Comparison of ENCODE assay signal across 7 mouse cellular contexts in the genomic region with DNA sequence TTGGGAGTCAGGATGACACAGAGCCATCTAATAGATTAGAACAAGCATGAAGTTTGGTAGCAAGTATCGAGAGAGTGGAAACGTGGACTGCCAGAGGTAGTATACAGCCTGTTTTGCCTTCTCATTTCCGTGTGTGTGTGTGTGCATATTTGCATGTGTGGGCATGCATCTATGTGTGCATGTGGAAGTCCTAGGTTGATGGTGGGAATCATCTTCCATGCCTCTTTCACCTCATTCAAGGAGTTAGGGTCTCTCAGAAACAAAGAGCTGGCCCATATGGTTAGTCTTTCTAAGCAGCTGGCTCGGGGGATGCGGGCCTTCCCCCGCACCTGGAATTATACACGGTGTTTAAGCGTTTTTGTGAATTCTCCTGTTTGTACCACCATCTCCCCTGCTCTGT. TPM values are rescaled to one million over a fixed set of nuclear protein-coding genes. Genes with fewer than 3 reads are reported as not detected.
A peak's percentile ranks its signal among the peaks of the same experiment; 100 is the strongest.
DNase-seq lines count a peak whose midpoint lies in the region; ATAC-seq lines count a peak whose summit lies in the region.

No protein-coding gene starts in this region.

- H3K4me2 ChIP-seq in kidney, embryonic 14.5 days (replicated peaks; ENCODE audit: low read depth, low read length) = peak overlapping the region; percentile 75; the same call in 1 of the 2 replicates
- H3K4me2 ChIP-seq in hindbrain, embryonic 15.5 days = peak overlapping the region; percentile 77
- peak overlapping the region; percentile 80 for H3K4me2 ChIP-seq in midbrain, embryonic 14.5 days (ENCODE audit: low read length)

- no peaks in the 10 kb centered on the region for H3K27me3 ChIP-seq in kidney, embryonic 14.5 days (ENCODE audit: control insufficient read depth, insufficient read depth, low read length)
- no peaks in the 10 kb centered on the region for H3K27me3 ChIP-seq in embryonic facial prominence, embryonic 10.5 days (replicated peaks; ENCODE audit: low read depth, poor library complexity, severe bottlenecking)
- H3K27me3 ChIP-seq in hindbrain, embryonic 15.5 days = no peaks in the 10 kb centered on the region
- H3K27me3 ChIP-seq in midbrain, embryonic 14.5 days (ENCODE audit: control insufficient read depth, insufficient read depth, low read length) = no peaks in the 10 kb centered on the region

- WGBS in kidney, embryonic 14.5 days = 92% methylated on average over 8 of the region's 8 CpGs
- 90% methylated on average over 8 of the region's 8 CpGs for WGBS in embryonic facial prominence, embryonic 10.5 days
- WGBS in hindbrain, embryonic 15.5 days = 95% methylated on average over 8 of the region's 8 CpGs
- 94% methylated on average over 8 of the region's 8 CpGs for WGBS in midbrain, embryonic 14.5 days

- no peak overlapping the region for H3K27ac ChIP-seq in kidney, embryonic 14.5 days (ENCODE audit: low read depth, low read length)
- H3K27ac ChIP-seq in embryonic facial prominence, embryonic 10.5 days (replicated peaks) = no peak overlapping the region
- H3K27ac ChIP-seq in hindbrain, embryonic 15.5 days (replicated peaks) = no peak overlapping the region
- H3K27ac ChIP-seq in midbrain, embryonic 14.5 days (replicated peaks; ENCODE audit: low read depth, low read length) = no peak overlapping the region

- no peaks in the 10 kb centered on the region for H3K9me3 ChIP-seq in kidney, embryonic 14.5 days (ENCODE audit: control insufficient read depth, low read length)
- H3K9me3 ChIP-seq in embryonic facial prominence, embryonic 10.5 days = no peaks in the 10 kb centered on the region
- H3K9me3 ChIP-seq in hindbrain, embryonic 15.5 days = no peaks in the 10 kb centered on the region
- no peaks in the 10 kb centered on the region for H3K9me3 ChIP-seq in midbrain, embryonic 14.5 days (ENCODE audit: control insufficient read depth, low read length)

- no peak for ATAC-seq in kidney, embryonic 14.5 days (ENCODE audit: low FRiP score, low TSS enrichment)
- ATAC-seq in hindbrain, embryonic 15.5 days (ENCODE audit: low FRiP score, low read depth) = no peak
- no peak for ATAC-seq in midbrain, embryonic 14.5 days (ENCODE audit: low FRiP score, low TSS enrichment)

- no peak overlapping the region for H3K9ac ChIP-seq in kidney, embryonic 14.5 days (ENCODE audit: low read depth, low read length)
- no peak overlapping the region for H3K9ac ChIP-seq in hindbrain, embryonic 15.5 days
- no peak overlapping the region for H3K9ac ChIP-seq in midbrain, embryonic 14.5 days (replicated peaks; ENCODE audit: low read length)

- H3K4me3 ChIP-seq in kidney, embryonic 14.5 days (ENCODE audit: low read length) = peak overlapping the region; percentile 94; the same call in 1 of the 2 replicates
- H3K4me3 ChIP-seq in embryonic facial prominence, embryonic 10.5 days = peak overlapping the region; percentile 79; the same call in 1 of the 2 replicates
- peak overlapping the region; percentile 83 for H3K4me3 ChIP-seq in hindbrain, embryonic 15.5 days
- H3K4me3 ChIP-seq in midbrain, embryonic 14.5 days (replicated peaks; ENCODE audit: low read depth, low read length) = no peak overlapping the region

- no peak for DNase-seq in kidney, postnatal 14 days
- no peak for DNase-seq in embryonic facial prominence, embryonic 10.5 days (ENCODE audit: low spot score)
- DNase-seq in midbrain, embryonic 14.5 days = no peak
- no peak for DNase-seq in layer of hippocampus, adult 18-20 months (ENCODE audit: low spot score in 2 of 2)
- DNase-seq in Muller cell, postnatal 12 days (ENCODE audit: inconsistent ontology term) = no peak

- peaks cover 10% of the 10 kb centered on the region for H3K4me1 ChIP-seq in kidney, embryonic 14.5 days (ENCODE audit: control insufficient read depth, insufficient read depth, low read length)
- peaks cover 25% of the 10 kb centered on the region for H3K4me1 ChIP-seq in embryonic facial prominence, embryonic 10.5 days
- H3K4me1 ChIP-seq in hindbrain, embryonic 15.5 days (replicated peaks) = peaks cover 38% of the 10 kb centered on the region
- peaks cover 23% of the 10 kb centered on the region for H3K4me1 ChIP-seq in midbrain, embryonic 14.5 days (ENCODE audit: control insufficient read depth, insufficient read depth, low read length)

- H3K36me3 ChIP-seq in kidney, embryonic 14.5 days (ENCODE audit: control insufficient read depth, insufficient read depth, low read length) = peaks cover 23% of the 10 kb centered on the region
- peaks cover 28% of the 10 kb centered on the region for H3K36me3 ChIP-seq in embryonic facial prominence, embryonic 10.5 days (replicated peaks)
- H3K36me3 ChIP-seq in hindbrain, embryonic 15.5 days = peaks cover 7% of the 10 kb centered on the region
- peaks cover 22% of the 10 kb centered on the region for H3K36me3 ChIP-seq in midbrain, embryonic 14.5 days (ENCODE audit: control insufficient read depth, insufficient read depth, low read length)

RNA-seq across cellular contexts. Expression of gene Iars2, which starts 0.7 kb away (rescaled TPM):
- 17.0 and 35.4 TPM in 2 replicates for polyA plus RNA-seq in kidney, embryonic 14.5 days (2014; fragmentation: Nextera tagmentation; extraction: Ambion mirVana)
- polyA plus RNA-seq in embryonic facial prominence, embryonic 10.5 days (2016; fragmentation: Nextera tagmentation; extraction: Ambion mirVana) = 25.0 and 26.9 TPM in 2 replicates
- 18.8 and 19.6 TPM in 2 replicates for polyA plus RNA-seq in hindbrain, embryonic 15.5 days (2015; fragmentation: Nextera tagmentation; extraction: Ambion mirVana)
- 14.0 and 22.3 TPM in 2 replicates for polyA plus RNA-seq in midbrain, embryonic 14.5 days (2014; fragmentation: Nextera tagmentation; extraction: Ambion mirVana)
- 10 to 100 TPM; 30.4 to 31.2 TPM for total RNA-seq in layer of hippocampus, adult 18-20 months (2021)

RNA-seq across cellular contexts. Expression of gene Bpnt1, which starts 2.1 kb away (rescaled TPM):
- 18.2 and 31.6 TPM in 2 replicates for polyA plus RNA-seq in kidney, embryonic 14.5 days (2014; fragmentation: Nextera tagmentation; extraction: Ambion mirVana)
- 32.1 and 36.1 TPM in 2 replicates for polyA plus RNA-seq in embryonic facial prominence, embryonic 10.5 days (2016; fragmentation: Nextera tagmentation; extraction: Ambion mirVana)
- polyA plus RNA-seq in hindbrain, embryonic 15.5 days (2015; fragmentation: Nextera tagmentation; extraction: Ambion mirVana) = 57.2 and 60.1 TPM in 2 replicates
- polyA plus RNA-seq in midbrain, embryonic 14.5 days (2014; fragmentation: Nextera tagmentation; extraction: Ambion mirVana) = 27.2 and 29.0 TPM in 2 replicates
- 10 to 100 TPM; 73.6 to 79.0 TPM for total RNA-seq in layer of hippocampus, adult 18-20 months (2021)

RNA-seq across cellular contexts. Expression of gene Eprs, which starts 33.0 kb away (rescaled TPM):
- polyA plus RNA-seq in kidney, embryonic 14.5 days (2014; fragmentation: Nextera tagmentation; extraction: Ambion mirVana) = 111 and 175 TPM in 2 replicates
- 153 TPM in 2 replicates for polyA plus RNA-seq in embryonic facial prominence, embryonic 10.5 days (2016; fragmentation: Nextera tagmentation; extraction: Ambion mirVana)
- 122 and 136 TPM in 2 replicates for polyA plus RNA-seq in hindbrain, embryonic 15.5 days (2015; fragmentation: Nextera tagmentation; extraction: Ambion mirVana)
- polyA plus RNA-seq in midbrain, embryonic 14.5 days (2014; fragmentation: Nextera tagmentation; extraction: Ambion mirVana) = 129 and 150 TPM in 2 replicates
- total RNA-seq in layer of hippocampus, adult 18-20 months (2021) = 10 to 100 TPM; 65.4 to 65.9 TPM
